Mouse (Mus musculus) small intestine, adult 2 months (tissue): Measurements from ENCODE around the gene Trabd2b. TPM values are rescaled to one million over a fixed set of nuclear protein-coding genes. Genes with fewer than 3 reads are reported as not detected.

Experiments
- H3K27ac ChIP-seq: fragments of 200-500 bp; 2 replicates; pipeline ENCODE4 v1.5.1; 2012; ENCODE audit warnings: low read depth, low read length, control low read depth, inconsistent platforms; ENCODE audit not compliant: insufficient read depth
- H3K27me3 ChIP-seq: fragments of 200-500 bp; 2 replicates; pipeline ENCODE4 v1.6.1; 2012; ENCODE audit warnings: mild to moderate bottlenecking, moderate library complexity, low read length, inconsistent platforms; ENCODE audit not compliant: control insufficient read depth, insufficient read depth
- H3K36me3 ChIP-seq: fragments of 200-500 bp; 2 replicates; pipeline ENCODE4 v1.6.1; 2012; ENCODE audit warnings: mild to moderate bottlenecking, low read length, control low read depth, inconsistent platforms; ENCODE audit not compliant: control insufficient read depth, insufficient read depth
- H3K4me1 ChIP-seq: fragments of 200-500 bp; 2 replicates; pipeline ENCODE4 v1.6.1; 2012; ENCODE audit warnings: low read length, inconsistent platforms, mixed read lengths; ENCODE audit not compliant: control insufficient read depth, insufficient read depth, insufficient read length
- H3K4me3 ChIP-seq: fragments of 200-500 bp; 2 replicates; pipeline ENCODE4 v1.5.1; 2012; ENCODE audit warnings: low read depth, mild to moderate bottlenecking, control low read depth, inconsistent platforms, low read length, moderate library complexity
- CTCF ChIP-seq: fragments of 200-500 bp; IDR thresholded peaks from 2 replicates; pipeline ENCODE4 v1.5.1; 2012; ENCODE audit warnings: low read depth, mild to moderate bottlenecking, control low read depth, inconsistent platforms, low read length, moderate library complexity, mixed read lengths; ENCODE audit not compliant: insufficient replicate concordance, insufficient read length; ENCODE audit errors: extremely low read depth
- POLR2A ChIP-seq: fragments of 200-500 bp; IDR thresholded peaks from 2 replicates; pipeline ENCODE4 v1.6.1; 2012; ENCODE audit warnings: low read depth, mild to moderate bottlenecking, control low read depth, inconsistent platforms, low read length, moderate library complexity
- WGBS: fragments of 180-500 bp; shearing (Covaris S2); methylation state at CpG from one replicate; pipeline ENCODE4 v1.1.7; 2018; 5-methylcytosine and 5-hydroxymethylcytosine counted together
- polyA plus RNA-seq: library from polyadenylated mRNA; depleted of rRNA; stranded (reverse); fragments of >200 nt; gene quantifications from 2 replicates; pipeline ENCODE4 v1.2.3, GENCODE M21; 2012

The Trabd2b gene
- polyA plus RNA-seq, 1 experiment = 0.32 TPM

DNA sequence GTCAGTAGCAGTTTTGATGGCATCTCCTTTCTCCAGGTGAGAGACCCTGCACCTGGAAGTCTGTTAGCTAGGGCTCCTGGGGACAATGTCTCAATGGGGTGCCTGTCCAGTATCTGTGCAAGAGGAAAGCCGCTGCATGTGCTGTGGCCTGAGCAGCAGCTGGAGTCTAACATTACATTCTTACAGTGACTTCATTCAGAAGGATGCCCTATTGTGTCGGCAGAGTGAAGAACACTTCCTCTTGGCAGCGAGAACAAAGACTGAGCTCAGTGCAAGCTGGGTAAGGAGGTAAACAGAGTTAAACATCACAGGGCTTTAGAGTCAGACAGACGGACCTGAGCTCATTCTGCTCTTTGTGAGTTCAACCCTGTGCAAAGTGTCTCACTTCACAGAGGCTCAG is 218.8 kb downstream of the Trabd2b start:
- no peaks in the 10 kb centered on the region; the same call in 1 of the 2 replicates for H3K27me3 ChIP-seq
- H3K27ac ChIP-seq = no peak overlapping the region
- TF ChIP-seq POLR2A (no peak), CTCF (no peak)
- H3K4me3 ChIP-seq = no peak overlapping the region
- WGBS = 10% methylated on average over 4 of the region's 4 CpGs
- H3K36me3 ChIP-seq = no peaks in the 10 kb centered on the region
- peaks cover 2% of the 10 kb centered on the region for H3K4me1 ChIP-seq

GRCm38 (mm10) chr4:114625920-114626319 is 219.4 kb downstream of the Trabd2b start:
- no peaks in the 10 kb centered on the region; the same call in 1 of the 2 replicates for H3K27me3 ChIP-seq
- H3K4me3 ChIP-seq = no peak overlapping the region
- TF ChIP-seq POLR2A (no peak), CTCF (no peak)
- no peaks in the 10 kb centered on the region for H3K36me3 ChIP-seq
- 49% methylated on average over 3 of the region's 3 CpGs for WGBS
- H3K27ac ChIP-seq = no peak overlapping the region
- peaks cover 2% of the 10 kb centered on the region for H3K4me1 ChIP-seq

DNA sequence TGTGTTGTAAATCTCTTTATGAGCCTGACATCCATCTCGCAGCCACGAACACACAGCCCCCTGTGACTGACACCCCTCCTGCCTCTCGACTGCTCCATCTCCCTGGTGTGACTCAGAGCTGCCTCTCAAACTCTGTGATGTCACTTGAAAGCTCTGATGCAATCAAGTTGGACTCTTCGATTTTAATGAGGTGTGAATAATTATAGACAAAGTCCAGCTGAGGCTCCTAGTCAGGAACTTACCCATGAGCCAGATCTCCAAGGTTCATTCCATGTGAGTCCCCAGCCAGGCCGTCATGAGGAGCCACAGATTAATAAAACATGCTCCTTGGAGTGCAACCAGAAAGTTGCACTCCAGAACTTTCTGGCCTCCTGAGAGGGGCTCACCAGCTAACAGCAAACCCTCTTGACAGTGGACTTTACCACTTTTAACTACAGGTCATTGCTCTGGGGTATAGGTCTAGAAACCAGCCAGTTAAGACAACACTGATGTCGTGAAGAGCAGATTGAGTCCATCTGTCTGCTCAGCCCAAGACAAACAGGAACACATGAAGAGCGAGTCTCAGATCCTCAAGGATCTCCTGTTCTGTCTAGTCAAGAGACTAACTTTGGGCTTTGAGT is 221.3 kb downstream of the Trabd2b start:
- no peaks in the 10 kb centered on the region; the same call in 1 of the 2 replicates for H3K27me3 ChIP-seq
- H3K4me1 ChIP-seq = peaks cover 2% of the 10 kb centered on the region
- TF ChIP-seq POLR2A (no peak), CTCF (no peak)
- H3K4me3 ChIP-seq = no peak overlapping the region
- WGBS = 44% methylated on average over 7 of the region's 7 CpGs
- H3K27ac ChIP-seq = no peak overlapping the region
- no peaks in the 10 kb centered on the region for H3K36me3 ChIP-seq

DNA sequence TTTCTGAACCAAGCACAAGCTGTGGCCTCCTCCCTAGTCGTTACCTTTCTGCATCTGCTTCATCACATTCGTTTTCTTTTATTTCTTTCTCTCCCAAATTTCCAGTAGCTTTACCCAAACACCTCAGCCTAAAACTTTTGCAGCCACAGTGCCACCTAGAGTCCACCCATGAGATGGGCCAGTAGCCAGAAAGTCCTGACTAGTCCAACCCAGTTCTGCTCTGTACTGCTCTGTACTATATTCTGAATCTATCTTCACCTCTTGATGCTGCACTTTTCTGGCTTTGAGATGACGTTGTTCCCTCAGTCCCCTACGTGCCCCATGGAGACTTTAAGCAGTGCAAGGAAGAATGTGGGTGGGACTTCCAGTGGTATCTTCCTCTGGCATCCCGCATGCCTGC is 229.4 kb downstream of the Trabd2b start:
- 20% methylated on average over 5 of the region's 5 CpGs for WGBS
- H3K27me3 ChIP-seq = no peaks in the 10 kb centered on the region
- H3K4me1 ChIP-seq = no peaks in the 10 kb centered on the region
- no peak for TF ChIP-seq POLR2A
- peak; percentile 46; the same call in 1 of the 2 replicates for TF ChIP-seq CTCF
- H3K36me3 ChIP-seq = no peaks in the 10 kb centered on the region
- H3K27ac ChIP-seq = no peak overlapping the region
- H3K4me3 ChIP-seq = no peak overlapping the region

- Histone ChIP-seq H3K36me3 (no peaks in the 10 kb centered on the region), H3K27ac (no peak overlapping the region), H3K27me3 (no peaks in the 10 kb centered on the region), H3K4me3 (no peak overlapping the region), H3K4me1 (no peaks in the 10 kb centered on the region)
- 91% methylated on average over 1 of the region's 1 CpGs for WGBS
- TF ChIP-seq POLR2A = no peak
- TF ChIP-seq CTCF = no peak
Measured at GRCm38 (mm10) chr4:114636324-114636723, 229.8 kb downstream of the Trabd2b start.

- under 1% methylated on average over 3 of the region's 3 CpGs for WGBS
- no peak for TF ChIP-seq POLR2A
- peak; percentile 23; the same call in 1 of the 2 replicates for TF ChIP-seq CTCF
- no peaks in the 10 kb centered on the region for H3K4me1 ChIP-seq
- no peak overlapping the region for H3K4me3 ChIP-seq
- H3K36me3 ChIP-seq = no peaks in the 10 kb centered on the region
- H3K27me3 ChIP-seq = no peaks in the 10 kb centered on the region
- H3K27ac ChIP-seq = no peak overlapping the region
Measured at GRCm38 (mm10) chr4:114637120-114637519, 230.6 kb downstream of the Trabd2b start.

DNA sequence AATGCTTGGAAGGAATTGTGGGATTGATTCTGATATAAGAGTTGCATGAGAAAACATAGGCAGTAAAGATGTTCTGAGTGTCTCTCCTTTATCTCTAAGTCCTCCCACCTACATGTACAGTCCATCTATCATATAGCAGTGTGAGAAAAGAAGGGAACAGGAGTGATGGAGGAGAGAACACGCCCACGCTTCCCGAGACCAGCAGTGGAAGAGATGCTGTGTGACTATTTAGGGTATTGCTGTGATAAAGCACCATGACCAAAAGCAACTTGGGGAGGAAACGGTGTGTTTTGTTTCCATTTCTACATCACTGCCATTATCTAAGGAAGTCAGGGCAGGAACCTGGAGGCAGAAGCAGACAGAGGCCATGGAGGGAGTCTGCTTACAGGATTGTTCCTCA is 235.9 kb downstream of the Trabd2b start:
- H3K27ac ChIP-seq = no peak overlapping the region
- H3K27me3 ChIP-seq = no peaks in the 10 kb centered on the region
- H3K4me3 ChIP-seq = no peak overlapping the region
- 87% methylated on average over 4 of the region's 4 CpGs for WGBS
- H3K4me1 ChIP-seq = no peaks in the 10 kb centered on the region; the same call in 1 of the 2 replicates
- TF ChIP-seq CTCF (no peak), POLR2A (no peak)
- no peaks in the 10 kb centered on the region for H3K36me3 ChIP-seq

- H3K27ac ChIP-seq = no peak overlapping the region
- H3K4me3 ChIP-seq = no peak overlapping the region
- H3K36me3 ChIP-seq = no peaks in the 10 kb centered on the region
- no peaks in the 10 kb centered on the region for H3K27me3 ChIP-seq
- H3K4me1 ChIP-seq = no peaks in the 10 kb centered on the region; the same call in 1 of the 2 replicates
- WGBS = 21% methylated on average over 20 of the region's 20 CpGs
- TF ChIP-seq CTCF (no peak), POLR2A (no peak)
Measured at GRCm38 (mm10) chr4:114643679-114644208, 237.2 kb downstream of the Trabd2b start.
